Mouse (Mus musculus) hindbrain, embryonic 12.5 days (tissue): ENCODE results near the gene D2hgdh. TPM values are rescaled to one million over a fixed set of nuclear protein-coding genes. Genes with fewer than 3 reads are reported as not detected.
"Not testable (repeated sequence)": the region's sequence is repeated elsewhere in the genome, so short reads cannot be mapped to it uniquely, and the experiment has no call there.

Experiments
- ATAC-seq: fragments of 200-750 bp; cut with Nextera tagmentation; 2 replicates; pipeline ENCODE4 v1.8.0; 2017; ENCODE audit warnings: moderate TSS enrichment; ENCODE audit not compliant: low FRiP score
- H3K27ac ChIP-seq: fragments of 300-500 bp; sonication (generic); 2 replicates; pipeline ENCODE4 v1.5.1; 2016; ENCODE audit warnings: mild to moderate bottlenecking
- H3K27me3 ChIP-seq: fragments of 300-500 bp; sonication (generic); 2 replicates; pipeline ENCODE4 v1.6.1; 2016; ENCODE audit warnings: mild to moderate bottlenecking
- H3K36me3 ChIP-seq: fragments of 300-500 bp; sonication (generic); 2 replicates; pipeline ENCODE4 v1.6.1; 2016; ENCODE audit warnings: mild to moderate bottlenecking
- H3K4me1 ChIP-seq: fragments of 300-500 bp; sonication (generic); 2 replicates; pipeline ENCODE4 v1.6.1; 2016
- H3K4me2 ChIP-seq: fragments of 300-500 bp; sonication (generic); replicated peaks from 2 replicates; pipeline ENCODE4 v1.6.1; 2016; ENCODE audit warnings: mild to moderate bottlenecking
- H3K4me3 ChIP-seq: fragments of 300-500 bp; sonication (generic); 2 replicates; pipeline ENCODE4 v1.5.1; 2016; ENCODE audit warnings: mild to moderate bottlenecking
- H3K9ac ChIP-seq: fragments of 300-500 bp; sonication (generic); 2 replicates; pipeline ENCODE4 v1.6.1; 2016; ENCODE audit warnings: mild to moderate bottlenecking, moderate library complexity
- H3K9me3 ChIP-seq: fragments of 300-500 bp; sonication (generic); replicated peaks from 2 replicates; pipeline ENCODE4 v1.6.1; 2016; ENCODE audit warnings: mild to moderate bottlenecking
- WGBS: fragments of 180-500 bp; shearing (Covaris S2); methylation state at CpG from one replicate; pipeline ENCODE4 v1.1.7; 2016; 5-methylcytosine and 5-hydroxymethylcytosine counted together
- polyA plus RNA-seq: library from polyadenylated mRNA; unstranded; fragments of >200 nt; fragmentation: Nextera tagmentation; extraction: Ambion mirVana; gene quantifications from 2 replicates; pipeline ENCODE4 v1.2.1, GENCODE M21; 2016

Gene D2hgdh
- polyA plus RNA-seq, 1 experiment from 2014 or later = 17.0 TPM

DNA sequence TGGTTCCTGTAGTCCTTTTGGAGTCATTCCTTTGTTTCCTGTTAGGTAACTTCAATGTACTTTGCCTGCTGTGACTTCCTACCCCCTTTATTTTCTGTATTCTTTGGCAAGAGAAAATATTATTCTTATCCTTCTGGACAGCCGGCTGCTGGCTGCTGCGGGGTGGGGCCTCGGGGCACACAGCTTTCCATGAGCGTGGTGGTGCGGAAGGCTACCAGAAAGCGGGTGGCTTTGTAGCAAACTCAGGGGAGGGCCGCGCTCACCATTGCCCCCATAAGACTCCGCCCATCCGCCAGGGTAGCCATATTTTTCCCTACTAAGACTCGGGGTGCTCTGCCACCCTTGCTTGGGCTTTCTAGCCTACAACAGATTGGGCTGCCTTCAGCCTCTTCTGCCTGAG is 57.1 kb downstream of the D2hgdh start:
- not testable (repeated sequence) for H3K4me3 ChIP-seq, H3K27me3 ChIP-seq, H3K4me2 ChIP-seq, H3K9ac ChIP-seq, H3K4me1 ChIP-seq, H3K36me3 ChIP-seq, H3K9me3 ChIP-seq, ATAC-seq, H3K27ac ChIP-seq
- no CpG with 5 or more reads among the region's 11 CpGs for WGBS

DNA sequence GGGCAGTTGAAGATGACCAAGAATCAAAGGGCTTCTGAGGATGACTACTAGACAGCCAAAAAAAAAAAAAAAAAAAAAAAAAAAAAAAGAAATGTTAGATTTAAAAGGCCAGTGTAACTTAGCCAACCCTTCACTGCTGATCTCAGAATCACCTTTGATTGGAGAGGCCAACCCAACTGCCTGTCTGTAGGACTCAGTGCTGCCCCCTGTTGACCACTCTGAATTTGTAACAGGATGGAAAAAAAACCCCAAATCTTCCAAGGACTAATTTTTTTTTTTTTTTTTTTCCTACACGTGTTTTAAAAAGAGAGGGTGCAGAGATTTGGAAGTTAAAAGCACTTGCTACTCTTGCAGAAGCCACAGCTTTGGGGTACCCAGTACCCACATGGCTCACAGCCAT is 66.2 kb downstream of the D2hgdh start:
- H3K27ac ChIP-seq, ATAC-seq, H3K9ac ChIP-seq, H3K4me2 ChIP-seq, H3K36me3 ChIP-seq, H3K4me1 ChIP-seq, H3K27me3 ChIP-seq, H3K4me3 ChIP-seq, H3K9me3 ChIP-seq: not testable (repeated sequence)
- WGBS = 78% methylated on average over 1 of the region's 1 CpGs

DNA sequence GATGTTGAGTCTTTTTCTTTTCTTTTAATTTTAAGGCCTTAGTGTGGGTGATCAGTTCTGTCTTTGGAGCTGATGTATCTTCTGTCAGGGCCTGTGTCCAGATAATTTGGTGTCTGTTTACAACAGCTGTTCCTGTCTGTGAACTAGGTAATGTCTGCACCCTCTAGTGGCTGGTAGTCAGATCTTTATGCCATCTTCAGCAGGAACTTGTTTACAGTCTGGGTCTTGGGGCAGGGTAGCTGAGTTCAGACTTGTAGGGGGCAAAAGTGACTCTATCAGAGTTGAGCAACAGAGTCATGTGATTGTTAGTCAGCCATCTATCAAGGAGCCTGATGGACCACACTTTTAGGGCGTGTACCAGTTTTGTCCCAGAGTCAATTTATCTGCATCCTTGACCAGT is 72.7 kb downstream of the D2hgdh start:
- not testable (repeated sequence) for H3K27me3 ChIP-seq, ATAC-seq, H3K4me3 ChIP-seq, H3K4me2 ChIP-seq, H3K36me3 ChIP-seq, H3K4me1 ChIP-seq, H3K27ac ChIP-seq, H3K9ac ChIP-seq, H3K9me3 ChIP-seq
- no CpG with 5 or more reads among the region's 1 CpGs for WGBS

DNA sequence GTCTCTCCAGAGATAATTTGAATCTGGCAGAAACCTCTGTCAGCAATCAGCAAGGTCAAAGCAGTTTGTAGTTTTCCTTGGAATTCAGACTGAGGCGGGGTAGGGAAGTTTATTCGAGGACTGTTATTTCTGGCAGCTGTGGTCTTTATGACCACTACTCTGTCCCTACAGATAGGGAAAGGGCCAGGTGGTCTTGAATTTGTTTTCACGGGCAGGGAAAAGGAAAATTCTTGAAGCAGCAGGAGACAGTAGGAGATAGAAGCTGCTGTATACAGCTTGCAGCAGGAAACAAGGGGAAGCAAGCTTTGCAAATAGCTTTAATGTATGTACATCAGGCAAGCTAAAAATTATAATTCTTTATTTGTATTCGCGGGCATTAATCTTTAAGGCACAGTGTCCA is 76.6 kb downstream of the D2hgdh start:
- not testable (repeated sequence) for H3K4me2 ChIP-seq, H3K27me3 ChIP-seq, H3K4me1 ChIP-seq, H3K9ac ChIP-seq, ATAC-seq, H3K27ac ChIP-seq, H3K9me3 ChIP-seq, H3K36me3 ChIP-seq, H3K4me3 ChIP-seq
- WGBS = 90% methylated on average over 4 of the region's 5 CpGs

Other genes with a start within 250 kb of the D2hgdh start
- gene Stk25, start 166.2 kb upstream of the D2hgdh start, polyA plus RNA-seq = 249 and 254 TPM in 2 replicates
- 43.8 and 44.1 TPM in 2 replicates for gene Bok, start 139.2 kb upstream of the D2hgdh start, polyA plus RNA-seq
- gene Atg4b, start 73.4 kb upstream of the D2hgdh start, polyA plus RNA-seq = 106 and 110 TPM in 2 replicates
- 39.5 and 39.9 TPM in 2 replicates for gene Thap4, start 70.0 kb upstream of the D2hgdh start, polyA plus RNA-seq
- 193 and 194 TPM in 2 replicates for gene Dtymk, start 23.0 kb upstream of the D2hgdh start, polyA plus RNA-seq
- 15.0 and 15.8 TPM in 2 replicates for gene Ing5, start 20.9 kb upstream of the D2hgdh start, polyA plus RNA-seq
- not detected in 2 replicates for gene Gal3st2, start 36.4 kb downstream of the D2hgdh start, polyA plus RNA-seq
- gene Gal3st2b, start 93.4 kb downstream of the D2hgdh start, polyA plus RNA-seq = 0.08 TPM in 1 of 2 replicates, not detected in the other
- gene Gal3st2c, start 165.6 kb downstream of the D2hgdh start, polyA plus RNA-seq = not detected in 2 replicates
- gene Neu4, start 195.5 kb downstream of the D2hgdh start, polyA plus RNA-seq = not detected in 2 replicates
- 0.10 TPM in 1 of 2 replicates, not detected in the other for gene Pdcd1, start 227.6 kb downstream of the D2hgdh start, polyA plus RNA-seq